Mouse (Mus musculus) liver, embryonic 14.5 days (tissue): ENCODE data around the gene Nfia. TPM values are rescaled to one million over a fixed set of nuclear protein-coding genes. Genes with fewer than 3 reads are reported as not detected.

Source experiments
- ATAC-seq: fragments of 200-750 bp; cut with Nextera tagmentation; 2 replicates; pipeline ENCODE4 v1.8.0; 2017; ENCODE audit warnings: moderate number of reproducible peaks, mild to moderate bottlenecking, moderate library complexity; ENCODE audit not compliant: insufficient read depth
- DNase-seq, 3 experiments: peaks; one replicate each; pipeline ENCODE4 v3.0.0-alpha.2; 2012 to 2013; ENCODE audit warnings: low read depth in 3 of 3, low spot score in 3 of 3
- H3K27ac ChIP-seq: fragments of 300-500 bp; sonication (generic); 2 replicates; pipeline ENCODE4 v1.5.1; 2014; ENCODE audit warnings: moderate library complexity, mild to moderate bottlenecking, control low read depth, inconsistent platforms
- H3K27me3 ChIP-seq: fragments of 300-500 bp; sonication (generic); 2 replicates; pipeline ENCODE4 v1.6.1; 2014; ENCODE audit warnings: mild to moderate bottlenecking, low read length, moderate library complexity; ENCODE audit not compliant: control insufficient read depth, insufficient read depth
- H3K36me3 ChIP-seq: fragments of 300-500 bp; sonication (generic); replicated peaks from 2 replicates; pipeline ENCODE4 v1.6.1; 2014; ENCODE audit warnings: low read depth; ENCODE audit not compliant: control insufficient read depth, insufficient read depth
- H3K4me1 ChIP-seq, 2 experiments: fragments of 200-500 bp in 1 of 2; fragments of 300-500 bp in 1 of 2; sonication (generic) in 1 of 2; replicated peaks; 2 replicates each; pipeline ENCODE4 v1.6.1; 2012 to 2014; ENCODE audit warnings: antibody characterized with exemption in 1 of 2, inconsistent platforms in 1 of 2, low read length in 1 of 2; ENCODE audit not compliant: control insufficient read depth in 2 of 2, insufficient read depth in 2 of 2
- H3K4me2 ChIP-seq: fragments of 300-500 bp; sonication (generic); 2 replicates; pipeline ENCODE4 v1.6.1; 2014; ENCODE audit warnings: low read depth, mild to moderate bottlenecking, control low read depth, moderate library complexity
- H3K4me3 ChIP-seq, 2 experiments: fragments of 200-500 bp in 1 of 2; fragments of 300-500 bp in 1 of 2; sonication (generic) in 1 of 2; 2 replicates each; pipeline ENCODE4 v1.5.1; 2012 to 2014; ENCODE audit warnings: low read depth in 2 of 2, low read length in 2 of 2, mild to moderate bottlenecking in 2 of 2, control low read depth in 1 of 2, inconsistent platforms in 1 of 2, moderate library complexity in 1 of 2; ENCODE audit not compliant: insufficient read depth in 1 of 2
- H3K9ac ChIP-seq: fragments of 300-500 bp; sonication (generic); replicated peaks from 2 replicates; pipeline ENCODE4 v1.6.1; 2014; ENCODE audit warnings: mild to moderate bottlenecking, control low read depth, moderate library complexity
- H3K9me3 ChIP-seq: fragments of 300-500 bp; sonication (generic); 2 replicates; pipeline ENCODE4 v1.6.1; 2016; ENCODE audit warnings: low read length, mixed read lengths; ENCODE audit not compliant: control insufficient read depth
- CTCF ChIP-seq: IDR thresholded peaks from 2 replicates; pipeline ENCODE4 v1.5.1; 2016; ENCODE audit warnings: antibody characterized with exemption, low read depth, control low read depth
- EP300 ChIP-seq: IDR thresholded peaks from 2 replicates; pipeline ENCODE4 v1.6.1; 2016; ENCODE audit warnings: antibody characterized with exemption, low read depth
- WGBS: fragments of 180-500 bp; shearing (Covaris S2); extraction: QIAGEN DNeasy Blood & Tissue Kit; methylation state at CpG from one replicate; pipeline ENCODE4 v1.1.7; 2014; ENCODE audit not compliant: insufficient replicate concordance; 5-methylcytosine and 5-hydroxymethylcytosine counted together
- polyA plus RNA-seq, 2 experiments: library from polyadenylated mRNA; depleted of rRNA in 1 of 2; stranded (reverse) in 1 of 2; unstranded in 1 of 2; fragments of >200 nt; fragmentation: Nextera tagmentation in 1 of 2; extraction: Ambion mirVana in 1 of 2; gene quantifications; 2 replicates each; pipeline versions ENCODE4 v1.2.1 to v1.2.3; 2012 to 2014

Gene Nfia
- polyA plus RNA-seq, 2 experiments = 1.0 to 2.6 TPM

GRCm38 (mm10) chr4:97819101-97819500 lies 46.6 kb downstream of the Nfia start:
- Histone ChIP-seq H3K9ac (no peak overlapping the region), H3K9me3 (no peaks in the 10 kb centered on the region), H3K27me3 (no peaks in the 10 kb centered on the region), H3K27ac (no peak overlapping the region), H3K4me3 (no peak overlapping the region), H3K4me2 (no peak overlapping the region), H3K4me1 (peaks cover 0 to 3% of the 10 kb centered on the region in 2 experiments; a peak in 2 of 4 replicates), H3K36me3 (no peaks in the 10 kb centered on the region)
- DNase-seq = no peak
- TF ChIP-seq CTCF (no peak), EP300 (no peak)
- 69% methylated on average over 8 of the region's 8 CpGs for WGBS
- no peak for ATAC-seq

GRCm38 (mm10) chr4:97820474-97821259 lies 48.1 kb downstream of the Nfia start:
- Histone ChIP-seq H3K27me3 (no peaks in the 10 kb centered on the region), H3K27ac (no peak overlapping the region), H3K4me1 (peaks cover 0 to 2% of the 10 kb centered on the region in 2 experiments; a peak in 2 of 4 replicates), H3K4me3 (no peak overlapping the region), H3K9ac (no peak overlapping the region), H3K9me3 (no peaks in the 10 kb centered on the region), H3K36me3 (no peaks in the 10 kb centered on the region), H3K4me2 (no peak overlapping the region)
- DNase-seq = no peak
- ATAC-seq = no peak
- TF ChIP-seq EP300 (no peak), CTCF (no peak)
- WGBS = 51% methylated on average over 4 of the region's 4 CpGs

GRCm38 (mm10) chr4:97821556-97822251 lies 49.2 kb downstream of the Nfia start:
- Histone ChIP-seq H3K27me3 (no peaks in the 10 kb centered on the region), H3K4me2 (no peak overlapping the region), H3K9me3 (no peaks in the 10 kb centered on the region), H3K36me3 (no peaks in the 10 kb centered on the region), H3K27ac (no peak overlapping the region), H3K4me1 (no peaks in the 10 kb centered on the region), H3K4me3 (no peak overlapping the region), H3K9ac (no peak overlapping the region)
- WGBS = 53% methylated on average over 4 of the region's 4 CpGs
- ATAC-seq (no peak), DNase-seq (no peak)
- TF ChIP-seq CTCF (no peak), EP300 (no peak)

GRCm38 (mm10) chr4:97823512-97823911 lies 51.0 kb downstream of the Nfia start:
- no peak overlapping the region for H3K27ac ChIP-seq
- 60% methylated on average over 6 of the region's 6 CpGs for WGBS
- no peaks in the 10 kb centered on the region for H3K36me3 ChIP-seq
- no peak overlapping the region for H3K4me2 ChIP-seq
- H3K27me3 ChIP-seq = no peaks in the 10 kb centered on the region
- DNase-seq = no peak
- ATAC-seq = no peak
- no peaks in the 10 kb centered on the region for H3K9me3 ChIP-seq
- no peak overlapping the region for H3K4me3 ChIP-seq
- no peaks in the 10 kb centered on the region for H3K4me1 ChIP-seq
- TF ChIP-seq EP300 = no peak
- no peak for TF ChIP-seq CTCF
- H3K9ac ChIP-seq = no peak overlapping the region

GRCm38 (mm10) chr4:97824451-97824850 lies 51.9 kb downstream of the Nfia start:
- no peaks in the 10 kb centered on the region for H3K27me3 ChIP-seq
- no peak overlapping the region for H3K27ac ChIP-seq
- no peak overlapping the region for H3K4me2 ChIP-seq
- no peaks in the 10 kb centered on the region for H3K36me3 ChIP-seq
- H3K4me1 ChIP-seq = no peaks in the 10 kb centered on the region
- H3K9ac ChIP-seq = no peak overlapping the region
- H3K4me3 ChIP-seq = no peak overlapping the region
- ATAC-seq (no peak), DNase-seq (no peak)
- no peak for TF ChIP-seq CTCF
- TF ChIP-seq EP300 = no peak
- 55% methylated on average over 4 of the region's 4 CpGs for WGBS
- no peaks in the 10 kb centered on the region for H3K9me3 ChIP-seq
